Mouse (Mus musculus) cerebellum, adult 2 months (tissue): ENCODE results near the gene Exosc10. TPM values are rescaled to one million over a fixed set of nuclear protein-coding genes. Genes with fewer than 3 reads are reported as not detected.

ENCODE experiments used
- DNase-seq, 2 experiments: peaks; one replicate each; pipeline ENCODE4 v3.0.0; 2021
- H3K27ac ChIP-seq: fragments of 200-500 bp; 2 replicates; pipeline ENCODE4 v1.5.1; 2012; ENCODE audit warnings: low read length, control low read depth, inconsistent platforms; ENCODE audit not compliant: insufficient read depth
- H3K27me3 ChIP-seq: fragments of 200-500 bp; 2 replicates; pipeline ENCODE4 v1.6.1; 2012; ENCODE audit warnings: inconsistent platforms, mild to moderate bottlenecking, low read length, moderate library complexity; ENCODE audit not compliant: control insufficient read depth, insufficient read depth
- H3K4me1 ChIP-seq: fragments of 200-500 bp; 2 replicates; pipeline ENCODE4 v1.6.1; 2011; ENCODE audit warnings: low read length; ENCODE audit not compliant: control insufficient read depth, insufficient read depth
- H3K4me3 ChIP-seq: fragments of 200-500 bp; replicated peaks from 2 replicates; pipeline ENCODE3; 2011; ENCODE audit warnings: mild to moderate bottlenecking, low read depth, low read length, control low read depth; ENCODE audit not compliant: insufficient read depth
- CTCF ChIP-seq: fragments of 200-500 bp; IDR thresholded peaks from 2 replicates; pipeline ENCODE4 v1.5.1; 2011; ENCODE audit warnings: low read depth, mild to moderate bottlenecking, control low read depth, low read length, moderate library complexity, borderline replicate concordance; ENCODE audit not compliant: insufficient read depth
- POLR2A ChIP-seq: fragments of 200-500 bp; IDR thresholded peaks from 2 replicates; pipeline ENCODE4 v1.6.1; 2011; ENCODE audit warnings: low read length, control low read depth, borderline replicate concordance; ENCODE audit not compliant: insufficient read depth
- WGBS: fragments of 180-500 bp; shearing (Covaris S2); methylation state at CpG from one replicate; pipeline ENCODE4 v1.1.7; 2018; 5-methylcytosine and 5-hydroxymethylcytosine counted together
- polyA plus RNA-seq: library from polyadenylated mRNA; depleted of rRNA; stranded (reverse); fragments of >200 nt; gene quantifications from 2 replicates; pipeline ENCODE4 v1.2.3, GENCODE M21; 2012

Gene Exosc10
- polyA plus RNA-seq, 1 experiment, result 47.1 TPM

DNA sequence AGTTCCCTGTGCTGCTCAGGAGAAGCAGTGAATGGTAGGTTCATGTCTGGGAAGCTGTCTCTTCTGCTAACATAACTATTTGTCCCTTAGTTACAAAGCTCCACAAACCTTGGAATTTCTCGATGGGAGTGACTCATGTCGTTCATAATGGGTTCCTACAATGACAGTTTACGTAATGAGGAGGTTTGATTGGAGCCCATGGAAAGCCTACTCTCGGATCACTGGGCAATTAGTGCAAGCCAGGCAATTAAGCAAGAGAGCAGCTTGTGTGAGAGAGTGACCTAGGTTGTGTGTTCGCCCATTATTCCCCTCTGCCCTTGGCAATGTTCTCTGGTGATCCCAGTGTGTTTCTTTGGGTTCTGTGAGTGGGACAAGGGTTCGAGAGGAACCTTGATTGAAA, 37.7 kb downstream of the Exosc10 start:
- TF ChIP-seq POLR2A (no peak), CTCF (no peak)
- no peak overlapping the region for H3K27ac ChIP-seq

DNA sequence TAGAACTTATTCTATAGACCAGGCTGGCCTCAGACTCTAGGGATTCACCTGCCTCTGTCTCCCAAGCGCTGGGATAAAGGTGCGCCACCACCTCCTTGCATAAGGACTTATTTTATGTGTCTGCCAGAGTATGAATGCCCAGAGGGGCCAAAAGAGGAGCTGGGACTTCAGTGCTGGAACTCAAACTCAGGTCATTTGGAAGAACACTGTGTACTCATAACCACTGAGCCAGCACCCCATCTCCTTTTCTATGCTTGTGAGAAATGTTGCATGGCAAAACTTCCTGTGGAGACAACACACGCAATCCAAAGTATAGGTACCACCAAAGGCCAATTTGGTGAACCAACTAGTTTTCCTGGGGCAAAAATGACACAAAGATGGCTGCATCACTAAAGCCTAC, 38.5 kb downstream of the Exosc10 start:
- Histone ChIP-seq H3K27ac (no peak overlapping the region), H3K4me3 (no peak overlapping the region), H3K4me1 (peaks cover 17% of the 10 kb centered on the region), H3K27me3 (no peaks in the 10 kb centered on the region)
- TF ChIP-seq POLR2A, result no peak
- TF ChIP-seq CTCF, result no peak
- 97% methylated on average over 3 of the region's 3 CpGs for WGBS
- DNase-seq, result no peak

More for the DNA sequence above, 37.7 kb downstream of the Exosc10 start:
- no peaks in the 10 kb centered on the region for H3K27me3 ChIP-seq
- H3K4me3 ChIP-seq, result no peak overlapping the region
- H3K4me1 ChIP-seq, result peaks cover 17% of the 10 kb centered on the region
- no peak for DNase-seq
- WGBS, result 85% methylated on average over 6 of the region's 6 CpGs

DNA sequence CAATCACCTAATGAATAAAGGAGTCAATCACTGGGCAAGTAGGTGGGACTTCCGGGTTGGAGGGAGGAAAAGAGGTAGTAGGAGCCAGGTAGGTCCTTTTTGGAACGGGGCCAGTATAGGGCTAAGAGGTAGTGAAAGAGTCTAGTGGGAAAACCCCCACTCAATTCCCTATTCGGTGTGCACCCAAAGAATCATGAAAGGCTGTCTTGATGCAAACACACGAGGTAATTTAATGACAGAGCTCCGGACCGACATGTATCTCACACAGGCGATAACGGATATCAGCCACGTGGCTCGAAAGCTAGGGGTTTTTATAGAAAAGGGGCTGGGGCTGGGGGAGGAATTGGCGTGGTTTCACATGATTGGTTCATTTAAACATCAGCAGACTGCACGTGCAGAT, 40.6 kb downstream of the Exosc10 start:
- H3K27me3 ChIP-seq, result no peaks in the 10 kb centered on the region
- peaks cover 5% of the 10 kb centered on the region for H3K4me1 ChIP-seq
- DNase-seq, result no peak
- WGBS, result 95% methylated on average over 12 of the region's 12 CpGs
- no peak overlapping the region for H3K27ac ChIP-seq
- H3K4me3 ChIP-seq, result no peak overlapping the region
- TF ChIP-seq POLR2A (no peak), CTCF (no peak)

DNA sequence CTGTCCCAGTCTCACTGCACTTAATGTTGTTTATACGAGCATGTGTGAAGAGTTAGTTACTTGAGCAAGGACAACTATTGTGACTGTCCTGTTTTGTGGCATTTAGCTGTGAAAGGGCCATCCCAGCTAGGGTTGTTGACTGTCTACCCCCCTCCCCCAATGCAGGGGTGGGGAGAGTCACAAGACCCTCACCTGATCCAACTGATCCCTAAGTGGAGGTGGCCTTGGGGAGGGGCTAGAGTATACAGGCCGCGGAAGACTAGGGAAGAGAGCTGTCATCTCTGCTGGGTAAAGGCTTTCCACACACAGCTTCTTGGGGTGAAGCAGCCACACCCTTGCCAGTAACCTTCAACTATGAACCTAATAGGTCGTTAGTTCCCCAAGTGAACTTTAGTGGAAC, 42.1 kb downstream of the Exosc10 start:
- Histone ChIP-seq H3K4me1 (no peaks in the 10 kb centered on the region), H3K27ac (no peak overlapping the region), H3K4me3 (no peak overlapping the region), H3K27me3 (no peaks in the 10 kb centered on the region)
- DNase-seq, result no peak
- TF ChIP-seq CTCF (no peak), POLR2A (no peak)
- 85% methylated on average over 4 of the region's 4 CpGs for WGBS

DNA sequence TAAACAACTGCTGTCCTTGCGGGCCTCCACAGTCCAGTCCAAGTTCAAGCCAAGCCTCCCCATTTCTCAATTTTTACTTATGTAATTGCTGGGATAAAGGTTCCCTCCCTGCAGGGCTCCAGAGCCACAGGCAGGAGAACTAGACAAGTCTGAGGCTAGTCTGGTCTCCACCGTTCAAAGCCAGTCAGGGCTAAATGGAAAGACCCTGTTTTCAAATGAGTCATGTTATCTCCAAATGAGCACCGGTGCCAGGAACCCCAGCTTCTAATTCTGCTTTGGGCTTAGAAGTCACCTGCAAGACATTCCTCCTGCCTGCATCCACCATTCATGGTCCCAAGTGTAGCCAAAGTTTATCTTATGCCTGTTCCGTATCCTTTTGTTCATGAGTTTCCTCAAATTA, 43.6 kb downstream of the Exosc10 start:
- TF ChIP-seq CTCF, result no peak
- TF ChIP-seq POLR2A, result no peak
- no peak for DNase-seq
- Histone ChIP-seq H3K4me3 (no peak overlapping the region), H3K27ac (no peak overlapping the region), H3K4me1 (no peaks in the 10 kb centered on the region), H3K27me3 (no peaks in the 10 kb centered on the region)
- WGBS, result 83% methylated on average over 4 of the region's 4 CpGs

DNA sequence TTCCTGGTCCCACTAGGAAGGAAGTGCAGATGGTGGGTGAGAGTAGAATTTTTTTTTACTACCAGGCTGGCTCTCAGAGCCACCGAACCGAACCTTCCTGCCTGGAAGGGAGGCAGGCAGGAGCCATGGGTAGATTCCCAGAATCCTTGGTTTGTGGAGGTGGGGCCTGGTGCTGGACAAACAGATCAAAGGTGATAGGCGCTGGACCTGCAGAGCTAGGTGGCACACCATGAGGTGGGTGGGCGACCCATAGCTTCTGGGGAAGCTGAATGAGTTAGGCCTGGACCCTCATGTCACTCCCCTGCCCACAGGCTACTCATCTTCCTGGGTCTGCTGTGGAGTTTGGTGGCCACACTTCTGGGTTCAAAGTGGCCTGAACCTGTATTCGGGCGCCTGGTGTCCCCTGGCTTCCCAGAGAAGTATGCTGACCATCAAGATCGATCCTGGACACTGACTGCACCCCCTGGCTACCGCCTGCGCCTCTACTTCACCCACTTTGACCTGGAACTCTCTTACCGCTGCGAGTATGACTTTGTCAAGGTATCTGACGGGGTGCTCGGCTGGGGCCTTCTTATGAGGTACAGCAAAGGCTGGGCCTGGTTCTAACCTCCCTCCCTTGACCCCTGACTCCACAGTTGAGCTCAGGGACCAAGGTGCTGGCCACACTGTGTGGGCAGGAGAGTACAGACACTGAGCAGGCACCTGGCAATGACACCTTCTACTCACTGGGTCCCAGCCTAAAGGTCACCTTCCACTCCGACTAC, 44.3 kb downstream of the Exosc10 start, which contains the start of gene Masp2:
Gene Masp2, plus strand, starts transcription at position 198 of the 764 bp plus-strand sequence.
- no peak for DNase-seq
- Histone ChIP-seq H3K4me1 (no peaks in the 10 kb centered on the region), H3K4me3 (no peak within 1 kb of the TSS), H3K27ac (no peak within 1 kb of the TSS), H3K27me3 (no peaks in the 10 kb centered on the region)
- no peak for TF ChIP-seq POLR2A
- TF ChIP-seq CTCF, result no peak
- WGBS, result 91% methylated on average over 14 of the region's 14 CpGs

DNA sequence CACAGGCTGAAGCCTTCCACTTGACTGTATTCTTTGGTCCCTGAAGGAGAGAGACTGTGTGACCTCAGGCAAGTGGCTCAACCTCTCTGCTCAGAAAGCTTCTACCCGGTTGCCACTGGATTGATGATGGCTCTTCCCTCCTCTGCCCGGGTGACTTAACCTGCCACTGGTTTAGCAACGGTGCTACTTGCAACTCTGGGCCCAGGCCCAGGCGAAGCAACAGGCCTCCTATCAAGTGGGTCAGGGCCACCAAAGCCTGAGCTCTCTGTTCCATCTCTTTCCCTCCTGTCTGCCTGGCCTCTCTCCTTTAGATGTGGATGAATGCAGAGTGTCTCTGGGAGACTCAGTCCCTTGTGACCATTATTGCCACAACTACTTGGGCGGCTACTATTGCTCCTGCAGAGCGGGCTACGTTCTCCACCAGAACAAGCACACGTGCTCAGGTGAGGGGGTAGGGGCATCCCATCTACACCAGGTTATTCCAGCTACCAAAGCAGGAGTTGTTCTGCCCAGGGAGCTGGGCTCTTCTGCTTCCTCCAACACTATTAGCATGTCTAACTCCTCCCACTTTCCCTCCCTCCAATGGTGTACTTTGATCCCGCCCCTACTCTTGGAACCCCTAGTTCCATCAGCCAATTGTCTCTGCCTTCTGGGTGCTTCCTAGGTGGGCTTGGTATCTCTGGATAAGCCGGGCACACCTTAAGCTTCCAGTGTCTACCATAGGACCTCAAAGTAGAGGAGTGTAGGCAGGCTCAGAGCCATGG, 45.3 kb downstream of the Exosc10 start:
- no peak for DNase-seq
- Histone ChIP-seq H3K27me3 (no peaks in the 10 kb centered on the region), H3K4me3 (no peak overlapping the region), H3K27ac (no peak overlapping the region), H3K4me1 (no peaks in the 10 kb centered on the region)
- WGBS, result 71% methylated on average over 10 of the region's 10 CpGs
- TF ChIP-seq POLR2A, result no peak
- TF ChIP-seq CTCF, result no peak

DNA sequence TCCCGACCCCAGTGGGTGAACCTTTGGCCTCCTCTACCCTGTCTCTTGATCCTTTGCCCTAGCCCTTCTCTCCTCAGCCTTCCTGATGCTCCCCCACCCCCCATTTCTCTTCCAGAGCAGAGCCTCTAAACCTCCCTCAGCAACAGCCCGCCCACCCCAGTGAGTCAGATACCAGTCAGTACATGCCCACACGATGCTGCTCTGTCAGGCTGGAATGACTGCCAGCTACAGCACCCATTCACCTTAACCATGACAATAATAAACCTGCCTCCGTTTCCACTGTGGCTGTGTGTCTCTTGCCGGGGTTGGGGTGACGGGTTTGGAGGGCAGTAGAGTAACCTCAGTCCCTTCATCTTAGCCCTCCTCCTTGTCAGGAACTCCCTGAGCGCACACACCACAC, 45.9 kb downstream of the Exosc10 start:
- Histone ChIP-seq H3K4me3 (no peak overlapping the region), H3K4me1 (no peaks in the 10 kb centered on the region), H3K27me3 (no peaks in the 10 kb centered on the region), H3K27ac (no peak overlapping the region)
- DNase-seq, result no peak
- WGBS, result 72% methylated on average over 7 of the region's 7 CpGs
- TF ChIP-seq CTCF (no peak), POLR2A (no peak)
